Mouse (Mus musculus): ENCODE measurements around the gene Kdelr3. TPM values are rescaled to one million over a fixed set of nuclear protein-coding genes. Genes with fewer than 3 reads are reported as not detected.

Gene Kdelr3
- polyA plus RNA-seq, 1 experiment from 2014 or later: 82.3 TPM

- no peaks in the 10 kb centered on the region for H3K4me1 ChIP-seq (ENCODE audit: control insufficient read depth, insufficient read depth, low read length)
- H3K27me3 ChIP-seq (ENCODE audit: control insufficient read depth, insufficient read depth, low read length): no peaks in the 10 kb centered on the region
- no peaks in the 10 kb centered on the region for H3K9me3 ChIP-seq (ENCODE audit: control insufficient read depth, low read depth, low read length)
- H3K27ac ChIP-seq (ENCODE audit: low read length): no peak overlapping the region
- no peak for ATAC-seq (ENCODE audit: insufficient number of reproducible peaks, insufficient read depth, low FRiP score, low read depth)
- WGBS: 51% methylated on average over 1 of the region's 1 CpGs
- no peaks in the 10 kb centered on the region for H3K36me3 ChIP-seq (ENCODE audit: control insufficient read depth, insufficient read depth, low read length)
- H3K4me3 ChIP-seq (ENCODE audit: low read depth, low read length): no peak overlapping the region
- no peak overlapping the region for H3K9ac ChIP-seq (replicated peaks; ENCODE audit: low read depth, low read length)
- no peak overlapping the region for H3K4me2 ChIP-seq (replicated peaks; ENCODE audit: low read depth, low read length)
Measured at GRCm38 (mm10) chr15:79575543-79576222, 59.5 kb downstream of the Kdelr3 start.

DNA sequence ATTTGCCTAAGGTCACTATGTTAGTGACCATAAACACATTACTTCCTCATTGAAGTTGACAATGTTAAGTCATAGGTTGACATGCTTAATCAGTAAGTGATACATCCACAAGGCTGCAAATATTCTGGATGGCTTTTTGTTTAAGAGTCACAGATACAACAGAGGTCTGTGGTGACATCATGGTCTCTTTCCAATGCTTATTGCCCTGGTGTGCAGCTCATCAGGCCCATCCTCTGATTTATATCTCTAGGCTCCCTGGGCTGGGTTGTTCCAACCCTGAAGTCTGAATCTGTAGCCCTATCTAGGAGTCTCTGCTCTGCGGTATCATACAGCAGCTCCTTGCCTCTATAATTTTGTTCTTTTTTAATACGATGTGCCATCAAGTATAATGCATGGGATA is 60.7 kb downstream of the Kdelr3 start:
- 95% methylated on average over 2 of the region's 2 CpGs for WGBS
- no peak for ATAC-seq (ENCODE audit: insufficient number of reproducible peaks, insufficient read depth, low FRiP score, low read depth)

More for the DNA sequence above, 60.7 kb downstream of the Kdelr3 start:
- no peaks in the 10 kb centered on the region for H3K9me3 ChIP-seq (ENCODE audit: control insufficient read depth, low read depth, low read length)
- no peaks in the 10 kb centered on the region for H3K4me1 ChIP-seq (ENCODE audit: control insufficient read depth, insufficient read depth, low read length)
- no peak overlapping the region for H3K4me2 ChIP-seq (replicated peaks; ENCODE audit: low read depth, low read length)
- no peaks in the 10 kb centered on the region for H3K27me3 ChIP-seq (ENCODE audit: control insufficient read depth, insufficient read depth, low read length)
- H3K27ac ChIP-seq (ENCODE audit: low read length): no peak overlapping the region
- no peak overlapping the region for H3K9ac ChIP-seq (replicated peaks; ENCODE audit: low read depth, low read length)
- no peaks in the 10 kb centered on the region for H3K36me3 ChIP-seq (ENCODE audit: control insufficient read depth, insufficient read depth, low read length)
- no peak overlapping the region for H3K4me3 ChIP-seq (ENCODE audit: low read depth, low read length)

Small RNAs within 50 kb of the gene (microRNA-seq; reads per million reads assigned to microRNA genes)
- gene Gm44302: not detected

Other genes starting within 250 kb of the Kdelr3 start
- gene Baiap2l2, start 230.9 kb upstream of the Kdelr3 start, polyA plus RNA-seq (2014; fragmentation: Nextera tagmentation; extraction: Ambion mirVana): 5.9 and 8.6 TPM in 2 replicates
- gene Pla2g6, start 188.0 kb upstream of the Kdelr3 start, polyA plus RNA-seq (2014; fragmentation: Nextera tagmentation; extraction: Ambion mirVana): 16.6 and 17.4 TPM in 2 replicates
- 4.2 and 6.1 TPM in 2 replicates for gene Maff, start 169.8 kb upstream of the Kdelr3 start, polyA plus RNA-seq (2014; fragmentation: Nextera tagmentation; extraction: Ambion mirVana)
- 51.2 and 64.3 TPM in 2 replicates for gene Tmem184b, start 112.8 kb upstream of the Kdelr3 start, polyA plus RNA-seq (2014; fragmentation: Nextera tagmentation; extraction: Ambion mirVana)
- gene Csnk1e, start 60.8 kb upstream of the Kdelr3 start, polyA plus RNA-seq (2014; fragmentation: Nextera tagmentation; extraction: Ambion mirVana): 64.3 and 70.3 TPM in 2 replicates
- not detected in 2 replicates for gene Kcnj4, start 11.2 kb upstream of the Kdelr3 start, polyA plus RNA-seq (2014; fragmentation: Nextera tagmentation; extraction: Ambion mirVana)
- 106 and 113 TPM in 2 replicates for gene Ddx17, start 30.3 kb downstream of the Kdelr3 start, polyA plus RNA-seq (2014; fragmentation: Nextera tagmentation; extraction: Ambion mirVana)
- gene Dmc1, start 88.7 kb downstream of the Kdelr3 start, polyA plus RNA-seq (2014; fragmentation: Nextera tagmentation; extraction: Ambion mirVana): 2.8 and 3.8 TPM in 2 replicates
- gene Fam227a, start 142.5 kb downstream of the Kdelr3 start, polyA plus RNA-seq (2014; fragmentation: Nextera tagmentation; extraction: Ambion mirVana): 1.6 and 3.0 TPM in 2 replicates
- 45.0 and 49.5 TPM in 2 replicates for gene Cby1, start 142.8 kb downstream of the Kdelr3 start, polyA plus RNA-seq (2014; fragmentation: Nextera tagmentation; extraction: Ambion mirVana)
- gene Tomm22, start 154.4 kb downstream of the Kdelr3 start, polyA plus RNA-seq (2014; fragmentation: Nextera tagmentation; extraction: Ambion mirVana): 236 and 237 TPM in 2 replicates
- 15.3 and 16.0 TPM in 2 replicates for gene Josd1, start 171.5 kb downstream of the Kdelr3 start, polyA plus RNA-seq (2014; fragmentation: Nextera tagmentation; extraction: Ambion mirVana)
- gene Gtpbp1, start 174.4 kb downstream of the Kdelr3 start, polyA plus RNA-seq (2014; fragmentation: Nextera tagmentation; extraction: Ambion mirVana): 24.7 and 27.2 TPM in 2 replicates
- gene Sun2, start 226.1 kb downstream of the Kdelr3 start, polyA plus RNA-seq (2014; fragmentation: Nextera tagmentation; extraction: Ambion mirVana): 5.7 and 6.8 TPM in 2 replicates

Data from stomach, embryonic 14.5 days (tissue).